Mouse (Mus musculus) heart, postnatal 36 days (tissue): ENCODE measurements at regions not wholly inside any gene's neighbourhood (a gene's known extent, or its start where the extent isn't known, plus 50 kb on each side); places are given as distances from the start of the nearest gene placed in this dataset.

ENCODE experiments used
- DNase-seq, 2 experiments: peaks; one replicate each; pipeline ENCODE4 v3.0.0; 2021 to 2022
- intact Hi-C: fragments of 180-260 bp; cut with DNase I; formaldehyde crosslinking; loops from one replicate; pipeline ENCODE4 v1.15.1; 2025

GRCm38 (mm10) chrX:69100216-69100615 is 207.4 kb upstream of the Gm6812 start:
- intact Hi-C loops, result no loop called here
- DNase-seq, result peak in 1 of 2 experiments; percentile 1
